Mouse (Mus musculus): ENCODE measurements at regions not wholly inside any gene's neighbourhood (a gene's known extent, or its start where the extent isn't known, plus 50 kb on each side); places are given as distances from the start of the nearest gene placed in this dataset.

GRCm38 (mm10) chr13:97594851-97595250, 165.6 kb downstream of the Gm10260 start:
- no peaks in the 10 kb centered on the region for H3K79me3 ChIP-seq (ENCODE audit: low read depth)
- TF ChIP-seq MYOD1 (IDR thresholded peaks at IDR 0.05; ENCODE audit: control insufficient read depth, insufficient read length, low read depth) (no peak), USF1 (IDR thresholded peaks at IDR 0.05; ENCODE audit: low read depth) (no peak), MAX (IDR thresholded peaks at IDR 0.05) (no peak), CEBPB (IDR thresholded peaks at IDR 0.05; ENCODE audit: low read depth) (no peak), MYOG (IDR thresholded peaks at IDR 0.05; ENCODE audit: control insufficient read depth, extremely low read depth, insufficient read length) (no peak)
- H3K4me3 ChIP-seq (ENCODE audit: insufficient read depth, poor library complexity, severe bottlenecking) = no peak overlapping the region
- no peak overlapping the region for H3ac ChIP-seq (ENCODE audit: control insufficient read depth, insufficient read length, low read depth)
- H3K79me2 ChIP-seq (ENCODE audit: control insufficient read depth, insufficient read depth) = no peaks in the 10 kb centered on the region
- no peaks in the 10 kb centered on the region for H3K27me3 ChIP-seq (ENCODE audit: control insufficient read depth, insufficient read depth, insufficient read length)
- H3K36me3 ChIP-seq (ENCODE audit: control insufficient read depth, insufficient read depth) = no peaks in the 10 kb centered on the region

- Histone ChIP-seq H3K79me3 (ENCODE audit: low read depth) (no peaks in the 10 kb centered on the region), H3K79me2 (ENCODE audit: control insufficient read depth, insufficient read depth) (no peaks in the 10 kb centered on the region), H3ac (ENCODE audit: control insufficient read depth, insufficient read length, low read depth) (no peak overlapping the region), H3K36me3 (ENCODE audit: control insufficient read depth, insufficient read depth) (no peaks in the 10 kb centered on the region), H3K4me3 (ENCODE audit: insufficient read depth, poor library complexity, severe bottlenecking) (no peak overlapping the region), H3K27me3 (ENCODE audit: control insufficient read depth, insufficient read depth, insufficient read length) (no peaks in the 10 kb centered on the region)
- TF ChIP-seq MYOD1 (IDR thresholded peaks at IDR 0.05; ENCODE audit: control insufficient read depth, insufficient read length, low read depth) (no peak), MYOG (IDR thresholded peaks at IDR 0.05; ENCODE audit: control insufficient read depth, extremely low read depth, insufficient read length) (no peak), CEBPB (IDR thresholded peaks at IDR 0.05; ENCODE audit: low read depth) (no peak), CTCF (IDR thresholded peaks at IDR 0.05; ENCODE audit: control insufficient read depth, insufficient read depth, insufficient read length) (no peak), USF1 (IDR thresholded peaks at IDR 0.05; ENCODE audit: low read depth) (no peak), FOSL1 (IDR thresholded peaks at IDR 0.05; ENCODE audit: insufficient read depth, low read length, poor library complexity, severe bottlenecking) (no peak), MAX (IDR thresholded peaks at IDR 0.05) (no peak)
Measured at GRCm38 (mm10) chr13:97589626-97590025, 170.8 kb downstream of the Gm10260 start.

- Histone ChIP-seq H3K4me3 (ENCODE audit: insufficient read depth, poor library complexity, severe bottlenecking) (no peak overlapping the region), H3K27me3 (ENCODE audit: control insufficient read depth, insufficient read depth, insufficient read length) (no peaks in the 10 kb centered on the region), H3K79me3 (ENCODE audit: low read depth) (no peaks in the 10 kb centered on the region), H3ac (ENCODE audit: control insufficient read depth, insufficient read length, low read depth) (no peak overlapping the region), H3K79me2 (ENCODE audit: control insufficient read depth, insufficient read depth) (no peaks in the 10 kb centered on the region), H3K36me3 (ENCODE audit: control insufficient read depth, insufficient read depth) (no peaks in the 10 kb centered on the region)
- TF ChIP-seq USF1 (IDR thresholded peaks at IDR 0.05; ENCODE audit: low read depth) (no peak), MAX (IDR thresholded peaks at IDR 0.05) (no peak), CEBPB (IDR thresholded peaks at IDR 0.05; ENCODE audit: low read depth) (no peak), FOSL1 (IDR thresholded peaks at IDR 0.05; ENCODE audit: insufficient read depth, low read length, poor library complexity, severe bottlenecking) (no peak), CTCF (IDR thresholded peaks at IDR 0.05; ENCODE audit: control insufficient read depth, insufficient read depth, insufficient read length) (no peak), MYOD1 (IDR thresholded peaks at IDR 0.05; ENCODE audit: control insufficient read depth, insufficient read length, low read depth) (no peak), MYOG (IDR thresholded peaks at IDR 0.05; ENCODE audit: control insufficient read depth, extremely low read depth, insufficient read length) (no peak)
Measured at GRCm38 (mm10) chr13:97588085-97588484, 172.3 kb downstream of the Gm10260 start.

GRCm38 (mm10) chr13:97587088-97587487, 173.3 kb downstream of the Gm10260 start:
- H3ac ChIP-seq (ENCODE audit: control insufficient read depth, insufficient read length, low read depth) = no peak overlapping the region
- H3K27me3 ChIP-seq (ENCODE audit: control insufficient read depth, insufficient read depth, insufficient read length) = no peaks in the 10 kb centered on the region
- H3K79me3 ChIP-seq (ENCODE audit: low read depth) = no peaks in the 10 kb centered on the region
- no peak overlapping the region for H3K4me3 ChIP-seq (ENCODE audit: insufficient read depth, poor library complexity, severe bottlenecking)
- TF ChIP-seq MYOD1 (IDR thresholded peaks at IDR 0.05; ENCODE audit: control insufficient read depth, insufficient read length, low read depth) = no peak
- no peaks in the 10 kb centered on the region for H3K36me3 ChIP-seq (ENCODE audit: control insufficient read depth, insufficient read depth)
- H3K79me2 ChIP-seq (ENCODE audit: control insufficient read depth, insufficient read depth) = no peaks in the 10 kb centered on the region

GRCm38 (mm10) chr13:97584045-97584444, 176.4 kb downstream of the Gm10260 start:
- Histone ChIP-seq H3K79me2 (ENCODE audit: control insufficient read depth, insufficient read depth) (no peaks in the 10 kb centered on the region), H3K4me3 (ENCODE audit: insufficient read depth, poor library complexity, severe bottlenecking) (no peak overlapping the region), H3K36me3 (ENCODE audit: control insufficient read depth, insufficient read depth) (no peaks in the 10 kb centered on the region), H3ac (ENCODE audit: control insufficient read depth, insufficient read length, low read depth) (no peak overlapping the region), H3K79me3 (ENCODE audit: low read depth) (no peaks in the 10 kb centered on the region), H3K27me3 (ENCODE audit: control insufficient read depth, insufficient read depth, insufficient read length) (no peaks in the 10 kb centered on the region)
- TF ChIP-seq CTCF (IDR thresholded peaks at IDR 0.05; ENCODE audit: control insufficient read depth, insufficient read depth, insufficient read length) (no peak), USF1 (IDR thresholded peaks at IDR 0.05; ENCODE audit: low read depth) (no peak), CEBPB (IDR thresholded peaks at IDR 0.05; ENCODE audit: low read depth) (no peak), FOSL1 (IDR thresholded peaks at IDR 0.05; ENCODE audit: insufficient read depth, low read length, poor library complexity, severe bottlenecking) (no peak), MAX (IDR thresholded peaks at IDR 0.05) (no peak), MYOG (IDR thresholded peaks at IDR 0.05; ENCODE audit: control insufficient read depth, extremely low read depth, insufficient read length) (no peak)

- H3K4me3 ChIP-seq (ENCODE audit: insufficient read depth, poor library complexity, severe bottlenecking) = no peak overlapping the region
- no peaks in the 10 kb centered on the region for H3K27me3 ChIP-seq (ENCODE audit: control insufficient read depth, insufficient read depth, insufficient read length)
- TF ChIP-seq MYOD1 (IDR thresholded peaks at IDR 0.05; ENCODE audit: control insufficient read depth, insufficient read length, low read depth) = no peak
- no peak for TF ChIP-seq CEBPB (IDR thresholded peaks at IDR 0.05; ENCODE audit: low read depth)
- no peak for TF ChIP-seq USF1 (IDR thresholded peaks at IDR 0.05; ENCODE audit: low read depth)
- TF ChIP-seq CTCF (IDR thresholded peaks at IDR 0.05; ENCODE audit: control insufficient read depth, insufficient read depth, insufficient read length) = no peak
- TF ChIP-seq MYOG (IDR thresholded peaks at IDR 0.05; ENCODE audit: control insufficient read depth, extremely low read depth, insufficient read length) = no peak
- no peak for TF ChIP-seq MAX (IDR thresholded peaks at IDR 0.05)
- no peak for TF ChIP-seq FOSL1 (IDR thresholded peaks at IDR 0.05; ENCODE audit: insufficient read depth, low read length, poor library complexity, severe bottlenecking)
- H3K36me3 ChIP-seq (ENCODE audit: control insufficient read depth, insufficient read depth) = no peaks in the 10 kb centered on the region
- no peak overlapping the region for H3ac ChIP-seq (ENCODE audit: control insufficient read depth, insufficient read length, low read depth)
- no peaks in the 10 kb centered on the region for H3K79me2 ChIP-seq (ENCODE audit: control insufficient read depth, insufficient read depth)
- no peaks in the 10 kb centered on the region for H3K79me3 ChIP-seq (ENCODE audit: low read depth)
Measured at GRCm38 (mm10) chr13:97581380-97581779, 179.1 kb downstream of the Gm10260 start.

All from C2C12 (cell line).